Mouse (Mus musculus) C3H10T1/2 (cell line): ENCODE measurements around the gene Ube2i. TPM values are rescaled to one million over a fixed set of nuclear protein-coding genes. Genes with fewer than 3 reads are reported as not detected.

Experiments used
- polyA plus RNA-seq, 2 experiments: library from polyadenylated mRNA; unstranded; fragments of >200 nt; fragmentation: generic; extraction: Trizol; gene quantifications; one replicate each; pipeline ENCODE4 v1.2.1; 2012; ENCODE audit warnings: missing spikeins in 2 of 2

The Ube2i gene
- polyA plus RNA-seq, result 100 to 1,000 TPM; 272 to 366 TPM

DNA sequence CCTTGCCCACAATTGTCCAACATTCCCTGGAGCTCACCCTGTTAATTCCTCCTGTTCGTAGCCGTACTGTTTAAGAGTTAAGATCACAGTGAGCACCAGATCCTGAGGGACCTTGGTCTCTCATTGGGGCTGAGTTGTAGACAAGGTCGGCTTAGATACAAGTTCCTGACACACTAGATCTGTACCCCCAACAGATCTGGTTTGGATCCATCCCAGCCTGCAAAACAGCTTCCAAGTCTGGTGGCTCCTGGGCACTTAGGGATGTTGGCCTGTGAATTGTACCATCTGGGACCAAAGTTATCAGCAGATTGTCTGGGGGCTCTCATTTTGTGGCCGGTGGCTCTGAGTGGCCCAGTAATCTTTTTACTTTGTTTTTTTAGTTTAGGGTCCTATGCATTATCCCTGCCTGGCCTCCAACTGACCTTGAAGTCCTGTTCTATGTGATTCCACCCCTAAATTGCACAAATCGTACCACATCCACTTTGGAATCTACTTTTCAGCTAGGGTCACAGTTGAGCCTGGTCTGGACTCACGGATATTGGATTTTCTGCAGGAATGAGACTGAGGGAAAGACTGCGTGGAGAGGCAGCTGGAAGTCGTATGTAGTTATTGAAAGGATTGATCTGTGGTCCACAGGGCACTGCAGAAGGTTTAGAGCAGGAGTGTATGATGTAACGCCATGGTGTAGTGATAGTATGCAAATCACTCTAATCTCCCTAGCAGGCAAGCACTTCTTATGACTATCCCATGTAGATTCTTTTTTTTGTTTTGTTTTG, at the start of gene Ube2i:
TSS of gene Ube2i (minus strand) at position 52 of the 776 bp plus-strand sequence.

DNA sequence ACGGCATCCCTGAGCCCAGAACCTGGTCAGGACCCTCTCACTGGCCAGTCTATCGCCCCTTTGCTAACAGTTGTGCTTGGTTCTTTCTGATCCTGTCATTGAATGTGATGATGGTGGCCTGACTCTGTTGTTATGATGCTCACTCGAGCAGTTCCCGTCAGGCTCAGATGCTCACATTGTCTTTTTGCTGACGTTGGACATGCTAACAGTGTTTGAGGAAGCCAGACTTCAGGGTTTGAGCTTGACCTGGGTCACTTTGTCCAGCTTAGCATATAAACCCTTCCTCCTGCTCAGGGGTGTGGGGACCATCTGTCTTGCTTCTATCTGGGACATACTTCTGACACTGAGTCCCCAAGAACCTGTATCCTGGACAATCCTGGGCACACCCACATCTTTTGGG, 43.9 kb upstream of the Ube2i start, which contains the start of gene Prss29:
TSS of gene Prss29 (plus strand) at position 301 of the 400 bp plus-strand sequence.

DNA sequence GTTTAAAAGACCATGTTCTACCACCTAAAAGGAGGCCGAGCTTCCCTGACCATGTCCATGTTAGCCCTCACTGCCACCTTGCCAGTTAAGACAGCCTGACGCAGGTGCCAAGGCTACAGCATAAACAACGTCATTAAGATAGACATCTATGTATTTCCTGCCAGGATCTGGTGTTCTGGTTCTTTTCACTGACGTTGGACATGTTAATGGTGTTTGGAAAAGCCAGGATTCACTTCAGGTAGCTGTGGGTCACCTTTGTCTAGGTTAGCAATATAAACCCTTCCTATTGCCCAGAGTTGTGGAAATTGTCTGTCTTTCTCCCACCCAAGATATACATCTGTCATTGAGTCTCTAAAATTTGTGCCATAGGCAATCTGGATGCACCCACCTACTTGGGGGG, 33.9 kb upstream of the Ube2i start, which contains the start of gene Prss28:
TSS of gene Prss28 (plus strand) at position 301 of the 400 bp plus-strand sequence.

DNA sequence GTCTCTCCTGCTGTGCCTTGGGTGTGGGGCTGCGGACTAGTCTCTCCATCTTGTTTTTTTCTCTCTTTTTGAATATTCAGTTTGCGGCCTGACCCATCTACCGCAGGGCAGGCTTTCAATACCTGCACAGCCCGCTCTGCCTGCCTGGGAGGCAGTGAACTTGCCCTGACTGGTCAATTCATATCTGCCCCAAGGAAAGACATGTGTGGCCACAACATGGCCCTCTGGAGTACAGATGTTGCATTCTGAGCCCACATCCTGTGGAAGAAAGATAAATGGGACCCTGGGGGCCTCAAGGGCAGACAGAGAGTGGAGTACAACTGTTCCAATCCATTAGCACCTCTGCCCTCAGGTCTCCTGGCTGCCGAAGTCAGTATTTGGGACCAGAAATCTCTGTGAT, 23.7 kb upstream of the Ube2i start, which contains the start of gene Prss34:
TSS of gene Prss34 (plus strand) at position 301 of the 400 bp plus-strand sequence.

DNA sequence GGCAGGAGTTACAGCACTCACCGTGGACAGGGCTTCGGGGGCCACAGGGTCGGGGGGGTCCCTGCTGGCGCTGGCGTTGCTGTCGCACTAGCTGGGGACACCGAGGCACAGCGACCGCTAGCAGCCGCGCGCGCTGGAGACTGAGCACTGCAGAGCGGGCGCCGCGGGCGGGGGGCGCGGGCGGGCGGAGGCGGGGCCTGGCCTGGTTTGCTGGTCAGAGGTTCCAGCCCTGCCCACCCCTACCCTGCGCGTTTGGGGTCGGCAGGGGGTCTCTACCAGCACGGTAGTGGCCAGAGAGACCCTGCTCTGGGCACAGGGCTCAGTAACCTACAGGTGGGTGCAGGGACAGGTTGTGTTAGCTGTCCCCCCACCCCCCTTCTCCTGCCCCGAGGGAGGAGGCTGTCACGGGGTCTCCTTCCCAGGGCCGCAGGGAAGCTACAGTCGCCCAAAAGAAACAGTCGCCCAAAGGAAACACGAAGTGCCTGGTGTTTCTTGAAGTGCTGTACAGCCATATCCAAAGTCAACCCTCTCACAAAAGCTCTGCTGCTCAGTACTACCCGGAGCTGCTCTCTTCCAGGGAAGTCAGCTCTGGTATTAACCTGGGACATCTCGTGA, 18.2 kb downstream of the Ube2i start, which contains the start of gene Baiap3:
TSS of gene Baiap3 (minus strand) at position 225 of the 615 bp plus-strand sequence.

DNA sequence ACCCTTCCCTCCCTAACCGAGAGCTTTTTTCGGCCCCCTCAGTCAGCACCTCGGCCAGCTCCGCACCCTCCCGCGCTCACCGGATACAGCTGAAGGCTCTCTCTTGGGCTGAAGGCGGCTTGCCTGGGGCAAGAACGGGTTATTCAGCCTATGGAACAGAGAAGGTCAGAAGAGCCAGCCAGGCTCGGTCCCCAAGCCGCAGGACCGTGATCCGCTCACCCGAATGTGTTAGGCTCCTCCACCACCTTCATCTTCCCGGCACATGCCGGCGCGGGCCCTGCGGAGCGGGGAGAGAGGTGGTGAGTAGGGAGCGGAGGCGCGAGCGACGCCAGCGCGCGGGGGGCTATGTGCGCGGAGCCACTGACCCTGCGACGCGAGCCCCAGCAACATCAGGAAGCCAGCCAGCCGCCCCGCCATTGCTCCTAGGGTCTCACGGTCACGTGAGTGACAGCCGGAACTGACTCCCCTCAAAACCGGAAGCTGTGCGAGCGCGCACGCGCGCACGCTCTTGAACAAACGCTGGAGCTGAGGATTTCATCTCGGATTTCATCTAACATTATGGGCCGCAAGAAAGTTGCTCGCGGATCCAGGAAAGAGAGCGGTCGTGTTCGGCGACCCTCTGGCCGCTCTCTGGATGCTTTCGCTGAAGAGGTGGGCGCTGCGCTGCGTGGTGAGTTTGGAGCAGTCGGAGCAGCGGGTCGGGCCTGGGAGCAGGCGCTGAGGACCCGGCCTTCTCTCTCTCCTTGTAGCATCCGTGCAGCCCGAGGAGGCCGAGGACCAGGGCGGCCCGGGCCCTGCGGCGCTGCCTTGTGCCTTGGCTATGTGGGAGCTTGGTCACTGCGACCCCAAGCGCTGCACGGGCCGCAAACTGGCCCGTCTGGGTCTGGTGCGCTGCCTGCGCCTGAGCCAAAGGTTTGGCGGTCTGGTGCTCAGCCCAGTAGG, 34.5 kb downstream of the Ube2i start, which contains the start of the genes Gnptg and Tsr3:
TSS of gene Gnptg (minus strand) at position 430 of the 942 bp plus-strand sequence.
TSS of gene Tsr3 (plus strand) at position 476 of the 942 bp plus-strand sequence.

Other genes with a start within 250 kb of the Ube2i start
- under 1 TPM; 0.61 to 0.90 TPM for gene Tmem204, start 191.0 kb downstream of the Ube2i start, polyA plus RNA-seq
- gene Telo2, start 158.7 kb downstream of the Ube2i start, polyA plus RNA-seq, result 10 to 100 TPM; 20.3 to 26.2 TPM
- gene Ptx4, start 153.9 kb downstream of the Ube2i start, polyA plus RNA-seq, result not detected
- gene Clcn7, start 141.2 kb downstream of the Ube2i start, polyA plus RNA-seq, result 10 to 100 TPM in 1 of 2 experiments, 1 to 10 TPM in 1; 8.8 to 22.3 TPM
- gene Ccdc154, start 112.2 kb downstream of the Ube2i start, polyA plus RNA-seq, result not detected
- gene Gm38655, start 99.2 kb downstream of the Ube2i start, polyA plus RNA-seq, result not detected
- gene BC003965, start 90.1 kb downstream of the Ube2i start, polyA plus RNA-seq, result 10 to 100 TPM in 1 of 2 experiments, 1 to 10 TPM in 1; 4.9 to 10.7 TPM
- gene Unkl, start 86.2 kb downstream of the Ube2i start, polyA plus RNA-seq, result 1 to 10 TPM in 1 of 2 experiments, under 1 TPM in 1; 0.15 to 3.8 TPM
- 10 to 100 TPM; 15.9 to 49.7 TPM for gene Gnptg, start 34.5 kb downstream of the Ube2i start, polyA plus RNA-seq
- gene Tsr3, start 34.5 kb downstream of the Ube2i start, polyA plus RNA-seq, result 10 to 100 TPM; 44.0 to 58.5 TPM
- gene Baiap3, start 18.3 kb downstream of the Ube2i start, polyA plus RNA-seq, result under 1 TPM; 0.05 to 0.11 TPM
- not detected for gene Prss34, start 23.8 kb upstream of the Ube2i start, polyA plus RNA-seq
- not detected for gene Prss28, start 34.0 kb upstream of the Ube2i start, polyA plus RNA-seq
- not detected for gene Prss29, start 44.0 kb upstream of the Ube2i start, polyA plus RNA-seq
- gene Tpsab1, start 70.9 kb upstream of the Ube2i start, polyA plus RNA-seq, result not detected
- not detected for gene Tpsb2, start 91.7 kb upstream of the Ube2i start, polyA plus RNA-seq
- not detected for gene Tpsg1, start 94.7 kb upstream of the Ube2i start, polyA plus RNA-seq
- not detected for gene Cacna1h, start 159.2 kb upstream of the Ube2i start, polyA plus RNA-seq
- gene Tekt4, start 180.0 kb upstream of the Ube2i start, polyA plus RNA-seq, result not detected
- not detected for gene Sstr5, start 222.7 kb upstream of the Ube2i start, polyA plus RNA-seq